Mouse (Mus musculus): ENCODE measurements around the gene Ipo8.

- TF ChIP-seq CTCF (IDR thresholded peaks at IDR 0.05) (no peak), POLR2A (IDR thresholded peaks at IDR 0.05; ENCODE audit: insufficient read depth, low read depth, low read length) (no peak)
Measured at GRCm38 (mm10) chr6:148789010-148789673, 42.1 kb downstream of the Ipo8 start.
